Mouse (Mus musculus): ENCODE data around the gene Fezf1. TPM values are rescaled to one million over a fixed set of nuclear protein-coding genes. Genes with fewer than 3 reads are reported as not detected.

The Fezf1 gene
- polyA plus RNA-seq (2015; fragmentation: Nextera tagmentation; extraction: Ambion mirVana): not detected in 2 replicates

DNA sequence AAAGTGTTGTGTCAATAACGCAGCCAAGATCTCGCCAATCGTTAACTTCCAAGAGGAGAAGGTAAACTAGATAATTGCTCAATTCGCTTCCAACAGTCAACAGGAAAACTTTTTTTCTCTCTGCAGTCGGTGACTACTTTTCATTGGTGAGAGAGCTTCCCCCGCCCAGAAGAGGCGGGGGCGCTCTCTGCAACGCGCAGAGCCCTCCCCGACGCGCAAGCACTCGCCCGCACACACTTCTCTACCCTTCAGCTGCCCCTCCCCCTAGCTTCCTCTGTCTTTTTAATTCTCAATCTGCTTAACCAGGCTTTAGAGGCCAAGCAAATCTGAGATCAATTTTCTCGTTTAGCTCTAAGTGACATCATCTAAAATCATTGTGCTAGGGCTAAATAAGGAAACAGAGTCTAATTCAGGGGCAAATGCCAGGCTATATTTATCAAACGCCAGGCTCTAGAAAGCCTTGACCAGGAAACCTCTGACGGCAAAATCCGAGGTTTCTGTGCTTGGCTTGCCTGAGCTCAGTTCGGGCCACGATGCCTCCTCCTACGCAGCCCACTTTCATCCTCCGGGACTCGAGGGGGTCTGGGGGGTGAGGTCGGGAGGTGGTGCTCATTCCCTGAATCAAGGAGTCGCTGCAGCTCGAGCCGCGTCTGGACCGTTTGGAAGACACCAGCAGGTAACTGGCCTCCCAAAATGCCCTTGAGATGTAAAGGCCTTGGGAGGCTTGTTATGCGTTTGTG lies at the start of gene Fezf1:
TSS of gene Fezf1 (minus strand) at position 50 of the 740 bp plus-strand sequence.
- H3K4me1 ChIP-seq (replicated peaks; ENCODE audit: control insufficient read depth, insufficient read depth, low read length): no peaks in the 10 kb centered on the region
- no peaks in the 10 kb centered on the region for H3K9me3 ChIP-seq (ENCODE audit: control insufficient read depth)
- TF ChIP-seq CTCF (IDR thresholded peaks at IDR 0.05; ENCODE audit: low read depth): no peak
- ATAC-seq: no peak
- under 1% methylated on average over 31 of the region's 31 CpGs for WGBS
- H3K27me3 ChIP-seq (replicated peaks; ENCODE audit: control insufficient read depth, insufficient read depth, low read length): peaks cover 93% of the 10 kb centered on the region
- H3K9ac ChIP-seq (ENCODE audit: low read depth, low read length): no peak within 1 kb of the TSS
- peak within 1 kb of the TSS; percentile 44 for H3K4me2 ChIP-seq (replicated peaks; ENCODE audit: low read depth)
- H3K4me3 ChIP-seq (ENCODE audit: low read depth, low read length): peak within 1 kb of the TSS; percentile 5; the same call in 1 of the 2 replicates
- no peaks in the 10 kb centered on the region for H3K36me3 ChIP-seq (ENCODE audit: control insufficient read depth, insufficient read depth)
- H3K27ac ChIP-seq (ENCODE audit: low read depth, low read length): no peak within 1 kb of the TSS

GRCm38 (mm10) chr6:23294685-23295084 lies 46.5 kb upstream of the Fezf1 start:
- no peak overlapping the region for H3K9ac ChIP-seq (ENCODE audit: low read depth, low read length)
- WGBS: 88% methylated on average over 4 of the region's 4 CpGs
- no peak overlapping the region for H3K4me2 ChIP-seq (replicated peaks; ENCODE audit: low read depth)
- no peaks in the 10 kb centered on the region for H3K9me3 ChIP-seq (ENCODE audit: control insufficient read depth)
- TF ChIP-seq CTCF (IDR thresholded peaks at IDR 0.05; ENCODE audit: low read depth): no peak
- no peaks in the 10 kb centered on the region for H3K36me3 ChIP-seq (ENCODE audit: control insufficient read depth, insufficient read depth)
- H3K4me1 ChIP-seq (replicated peaks; ENCODE audit: control insufficient read depth, insufficient read depth, low read length): no peaks in the 10 kb centered on the region
- no peaks in the 10 kb centered on the region for H3K27me3 ChIP-seq (replicated peaks; ENCODE audit: control insufficient read depth, insufficient read depth, low read length)
- no peak for ATAC-seq
- no peak overlapping the region for H3K27ac ChIP-seq (ENCODE audit: low read depth, low read length)
- no peak overlapping the region for H3K4me3 ChIP-seq (ENCODE audit: low read depth, low read length)

- no peak overlapping the region for H3K4me2 ChIP-seq (replicated peaks; ENCODE audit: low read depth)
- H3K9me3 ChIP-seq (ENCODE audit: control insufficient read depth): no peaks in the 10 kb centered on the region
- no peak for TF ChIP-seq CTCF (IDR thresholded peaks at IDR 0.05; ENCODE audit: low read depth)
- H3K4me3 ChIP-seq (ENCODE audit: low read depth, low read length): no peak overlapping the region
- no peaks in the 10 kb centered on the region for H3K36me3 ChIP-seq (ENCODE audit: control insufficient read depth, insufficient read depth)
- H3K9ac ChIP-seq (ENCODE audit: low read depth, low read length): no peak overlapping the region
- ATAC-seq: no peak
- H3K4me1 ChIP-seq (replicated peaks; ENCODE audit: control insufficient read depth, insufficient read depth, low read length): no peaks in the 10 kb centered on the region
- no peak overlapping the region for H3K27ac ChIP-seq (ENCODE audit: low read depth, low read length)
- WGBS: 86% methylated on average over 4 of the region's 4 CpGs
- no peaks in the 10 kb centered on the region for H3K27me3 ChIP-seq (replicated peaks; ENCODE audit: control insufficient read depth, insufficient read depth, low read length)
Measured at GRCm38 (mm10) chr6:23288752-23289151, 40.6 kb upstream of the Fezf1 start.

- no peak overlapping the region for H3K27ac ChIP-seq (ENCODE audit: low read depth, low read length)
- H3K4me2 ChIP-seq (replicated peaks; ENCODE audit: low read depth): no peak overlapping the region
- no peaks in the 10 kb centered on the region for H3K27me3 ChIP-seq (replicated peaks; ENCODE audit: control insufficient read depth, insufficient read depth, low read length)
- H3K36me3 ChIP-seq (ENCODE audit: control insufficient read depth, insufficient read depth): no peaks in the 10 kb centered on the region
- H3K9ac ChIP-seq (ENCODE audit: low read depth, low read length): no peak overlapping the region
- H3K9me3 ChIP-seq (ENCODE audit: control insufficient read depth): no peaks in the 10 kb centered on the region
- no peak for TF ChIP-seq CTCF (IDR thresholded peaks at IDR 0.05; ENCODE audit: low read depth)
- H3K4me3 ChIP-seq (ENCODE audit: low read depth, low read length): no peak overlapping the region
- H3K4me1 ChIP-seq (replicated peaks; ENCODE audit: control insufficient read depth, insufficient read depth, low read length): no peaks in the 10 kb centered on the region
- 57% methylated on average over 9 of the region's 9 CpGs for WGBS
- no peak for ATAC-seq
Measured at GRCm38 (mm10) chr6:23281514-23281820, 33.3 kb upstream of the Fezf1 start.

GRCm38 (mm10) chr6:23280811-23281513 lies 32.8 kb upstream of the Fezf1 start:
- WGBS: 62% methylated on average over 15 of the region's 15 CpGs
- ATAC-seq: no peak
- no peak for TF ChIP-seq CTCF (IDR thresholded peaks at IDR 0.05; ENCODE audit: low read depth)
- H3K4me2 ChIP-seq (replicated peaks; ENCODE audit: low read depth): no peak overlapping the region
- H3K27me3 ChIP-seq (replicated peaks; ENCODE audit: control insufficient read depth, insufficient read depth, low read length): no peaks in the 10 kb centered on the region
- no peak overlapping the region for H3K27ac ChIP-seq (ENCODE audit: low read depth, low read length)
- H3K9me3 ChIP-seq (ENCODE audit: control insufficient read depth): no peaks in the 10 kb centered on the region
- no peak overlapping the region for H3K9ac ChIP-seq (ENCODE audit: low read depth, low read length)
- H3K4me3 ChIP-seq (ENCODE audit: low read depth, low read length): no peak overlapping the region
- H3K36me3 ChIP-seq (ENCODE audit: control insufficient read depth, insufficient read depth): no peaks in the 10 kb centered on the region
- no peaks in the 10 kb centered on the region for H3K4me1 ChIP-seq (replicated peaks; ENCODE audit: control insufficient read depth, insufficient read depth, low read length)

- Histone ChIP-seq H3K4me1 (replicated peaks; ENCODE audit: control insufficient read depth, insufficient read depth, low read length) (no peaks in the 10 kb centered on the region), H3K27ac (ENCODE audit: low read depth, low read length) (no peak overlapping the region), H3K4me3 (ENCODE audit: low read depth, low read length) (no peak overlapping the region), H3K27me3 (replicated peaks; ENCODE audit: control insufficient read depth, insufficient read depth, low read length) (no peaks in the 10 kb centered on the region), H3K36me3 (ENCODE audit: control insufficient read depth, insufficient read depth) (no peaks in the 10 kb centered on the region), H3K9ac (ENCODE audit: low read depth, low read length) (no peak overlapping the region), H3K4me2 (replicated peaks; ENCODE audit: low read depth) (no peak overlapping the region), H3K9me3 (ENCODE audit: control insufficient read depth) (no peaks in the 10 kb centered on the region)
- no peak for ATAC-seq
- no peak for TF ChIP-seq CTCF (IDR thresholded peaks at IDR 0.05; ENCODE audit: low read depth)
- WGBS: 75% methylated on average over 4 of the region's 4 CpGs
Measured at GRCm38 (mm10) chr6:23273483-23273882, 25.3 kb upstream of the Fezf1 start.
